Mouse (Mus musculus) embryo, embryonic 9.5 days (tissue): Measurements from ENCODE around the gene Gbp5.

Experiments used
- DNase-seq: peaks from one replicate; pipeline ENCODE4 v3.0.0-alpha.2; 2017; ENCODE audit errors: extremely low spot score

Gbp5 gene

DNA sequence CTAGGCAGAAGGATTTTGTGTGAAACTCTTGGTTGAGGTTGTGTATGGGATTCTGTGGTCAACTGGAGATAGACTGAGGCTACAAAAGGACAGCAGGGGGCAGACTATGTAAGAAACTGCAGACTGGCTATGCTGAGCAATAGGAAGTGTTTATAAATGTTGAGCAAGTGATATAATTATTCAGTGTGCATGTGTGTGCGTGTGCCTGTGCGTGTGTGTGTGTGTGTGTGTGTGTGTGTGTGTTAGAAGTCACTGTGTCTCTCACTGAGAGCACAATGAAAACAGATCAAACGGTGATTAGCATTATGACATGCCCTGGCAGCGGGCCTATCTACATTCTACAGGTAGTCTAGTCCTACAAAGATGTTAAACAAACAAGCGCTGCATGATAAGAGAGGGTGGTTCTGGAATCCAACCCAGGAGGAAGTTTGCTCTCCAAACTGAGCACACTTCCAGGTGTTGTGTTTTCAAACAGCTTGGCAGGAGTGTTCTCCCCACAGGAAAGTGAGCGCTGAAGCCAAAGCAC lies at the start of gene Gbp5:
Gene Gbp5, plus strand, starts transcription at position 443 of the 526 bp plus-strand sequence.
- DNase-seq, result no peak

DNA sequence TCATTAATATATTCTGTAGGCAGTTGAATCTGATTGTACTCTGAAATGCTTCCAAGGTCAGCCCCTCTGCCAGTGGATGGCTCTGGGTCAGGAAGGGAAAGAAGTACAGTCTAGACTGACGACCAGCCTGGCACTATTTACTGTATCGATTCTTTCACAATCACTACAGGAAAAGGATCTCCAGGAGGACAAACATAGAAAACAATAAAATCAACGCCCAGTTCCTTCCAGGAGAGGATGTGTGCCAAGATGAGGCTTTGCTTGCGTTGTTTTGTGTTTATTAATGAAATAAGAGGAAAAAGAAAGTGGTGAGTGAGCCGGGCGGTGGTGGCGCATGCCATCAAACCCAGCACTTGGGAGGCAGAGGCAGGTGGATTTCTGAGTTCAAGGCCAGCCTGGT lies 39.6 kb upstream of the Gbp5 start:
- no peak for DNase-seq

- DNase-seq, result no peak
Measured at GRCm38 (mm10) chr3:142459241-142459640, 34.5 kb upstream of the Gbp5 start.

GRCm38 (mm10) chr3:142462764-142463751 lies 30.7 kb upstream of the Gbp5 start:
- no peak for DNase-seq

GRCm38 (mm10) chr3:142474349-142474983 lies 19.3 kb upstream of the Gbp5 start:
- DNase-seq, result peak; percentile 42

DNA sequence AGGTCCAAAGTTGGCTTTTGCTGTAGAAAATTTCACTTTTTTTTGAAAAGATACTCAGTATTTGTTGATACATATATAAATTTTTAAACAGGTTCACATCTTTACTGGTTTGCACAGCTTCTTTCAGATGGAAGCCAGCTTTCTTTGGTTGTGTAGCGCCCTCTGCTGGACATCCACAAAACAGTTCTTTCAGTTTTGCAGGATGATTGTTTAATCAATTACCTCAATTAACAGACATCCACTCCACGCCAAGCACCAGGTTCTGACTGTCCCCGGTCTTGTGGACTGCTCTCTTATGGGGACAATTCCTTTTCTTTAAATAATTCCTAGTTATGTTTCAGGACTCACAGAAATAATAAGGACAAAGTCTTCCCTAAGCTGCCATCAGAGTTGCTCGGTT lies 17.9 kb upstream of the Gbp5 start:
- DNase-seq, result peak; percentile 58

GRCm38 (mm10) chr3:142477866-142478265 lies 15.9 kb upstream of the Gbp5 start:
- no peak for DNase-seq

- no peak for DNase-seq
Measured at GRCm38 (mm10) chr3:142478360-142478759, 15.4 kb upstream of the Gbp5 start.

DNA sequence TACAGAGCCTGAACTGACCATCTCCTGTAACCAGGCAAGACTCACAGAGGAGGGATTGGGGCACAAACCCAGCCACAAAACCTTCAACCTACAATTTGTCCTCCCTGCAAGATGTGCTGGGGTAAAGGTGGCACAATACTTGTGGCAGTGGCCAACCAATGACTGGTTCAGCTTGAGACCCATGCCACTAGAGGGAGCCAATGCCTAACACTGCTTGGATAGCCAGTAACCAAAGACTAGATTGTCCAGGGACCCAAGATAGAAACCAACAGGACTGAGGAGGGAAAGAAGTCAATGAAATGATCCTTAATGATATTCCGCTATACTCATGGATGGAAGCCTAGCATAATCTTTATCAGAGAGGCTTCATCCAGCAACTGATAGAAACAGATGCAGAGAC lies 3.3 kb upstream of the Gbp5 start:
- peak; percentile 51 for DNase-seq

- DNase-seq, result no peak
Measured at GRCm38 (mm10) chr3:142495146-142495655, 1.4 kb downstream of the Gbp5 start.

- no peak for DNase-seq
Measured at GRCm38 (mm10) chr3:142496113-142497101, 2.6 kb downstream of the Gbp5 start.

GRCm38 (mm10) chr3:142497123-142497841 lies 3.5 kb downstream of the Gbp5 start:
- DNase-seq, result no peak

- no peak for DNase-seq
Measured at GRCm38 (mm10) chr3:142498941-142499340, 5.2 kb downstream of the Gbp5 start.

- no peak for DNase-seq
Measured at GRCm38 (mm10) chr3:142528116-142528515, 34.3 kb downstream of the Gbp5 start.

GRCm38 (mm10) chr3:142529597-142529996 lies 35.8 kb downstream of the Gbp5 start:
- no peak for DNase-seq

DNA sequence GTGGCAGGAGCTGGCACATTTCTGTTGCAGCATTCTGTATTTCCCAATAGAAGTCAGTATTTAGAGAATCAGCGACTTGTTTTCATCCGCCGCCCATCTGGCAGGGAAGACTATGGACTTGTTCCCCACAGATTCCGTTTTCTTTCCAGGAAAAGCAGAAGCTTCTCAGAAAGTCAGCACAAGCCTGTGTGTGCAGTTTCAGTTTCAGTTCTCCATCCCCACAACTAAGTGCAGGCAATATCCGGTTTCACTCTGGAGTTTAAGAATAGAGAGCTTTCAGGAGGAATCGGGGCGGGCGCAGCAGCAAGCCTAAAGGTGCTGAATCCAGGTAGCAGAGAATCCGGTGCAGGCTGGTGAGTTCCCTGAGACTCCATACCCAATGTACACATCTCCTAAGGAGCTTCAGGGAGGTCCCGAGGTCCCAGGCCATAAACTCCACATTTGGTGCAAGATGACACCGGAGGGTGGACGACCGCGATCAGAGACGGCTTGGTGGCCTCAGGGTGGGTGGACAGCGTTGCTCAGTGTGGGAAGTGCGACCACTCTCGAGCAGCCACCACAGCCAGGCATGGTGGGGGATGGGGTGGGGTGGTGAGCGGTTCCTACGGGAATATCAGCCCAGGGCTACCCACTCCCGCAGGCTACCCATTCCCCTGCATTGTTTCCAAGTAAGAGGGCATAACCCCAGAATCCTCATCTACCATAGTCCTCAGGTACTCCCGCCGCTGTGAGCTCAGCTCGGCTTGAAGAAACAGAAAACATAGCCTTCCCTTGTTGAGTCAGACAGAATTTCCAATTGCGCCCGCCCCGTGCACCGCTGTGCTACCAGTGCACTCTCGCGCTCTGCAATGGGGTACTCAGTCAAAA lies 36.5 kb downstream of the Gbp5 start, which contains the start of gene Gbp7:
Gene Gbp7, plus strand, starts transcription at position 256 of the 867 bp plus-strand sequence.
- peak; percentile 57 for DNase-seq

- DNase-seq, result no peak
Measured at GRCm38 (mm10) chr3:142531595-142531994, 37.8 kb downstream of the Gbp5 start.

- DNase-seq, result no peak
Measured at GRCm38 (mm10) chr3:142533185-142533584, 39.4 kb downstream of the Gbp5 start.

DNA sequence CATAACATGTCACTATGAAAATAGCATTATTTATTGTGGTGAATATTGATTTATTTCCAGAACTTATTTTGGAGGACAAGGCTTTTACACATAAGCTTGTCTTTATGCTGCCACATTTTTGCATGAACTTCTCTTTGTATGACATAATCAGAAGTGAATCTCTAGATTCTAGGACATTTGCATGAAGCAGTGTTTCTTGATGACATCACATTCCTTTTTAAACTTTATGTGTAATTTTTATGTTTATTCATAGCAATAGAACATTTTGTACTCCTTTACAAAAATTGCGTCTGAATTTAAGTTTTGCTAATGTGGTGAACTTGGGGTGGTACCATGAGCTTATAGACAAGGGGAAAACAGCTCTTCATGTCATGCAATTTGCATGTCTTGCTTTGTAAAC lies 41.9 kb downstream of the Gbp5 start:
- DNase-seq, result no peak
